Mouse (Mus musculus): Measurements from ENCODE around the gene Atg5.

Atg5 gene

GRCm38 (mm10) chr10:44355216-44355615, 87.1 kb downstream of the Atg5 start:
- DNase-seq: no peak

DNA sequence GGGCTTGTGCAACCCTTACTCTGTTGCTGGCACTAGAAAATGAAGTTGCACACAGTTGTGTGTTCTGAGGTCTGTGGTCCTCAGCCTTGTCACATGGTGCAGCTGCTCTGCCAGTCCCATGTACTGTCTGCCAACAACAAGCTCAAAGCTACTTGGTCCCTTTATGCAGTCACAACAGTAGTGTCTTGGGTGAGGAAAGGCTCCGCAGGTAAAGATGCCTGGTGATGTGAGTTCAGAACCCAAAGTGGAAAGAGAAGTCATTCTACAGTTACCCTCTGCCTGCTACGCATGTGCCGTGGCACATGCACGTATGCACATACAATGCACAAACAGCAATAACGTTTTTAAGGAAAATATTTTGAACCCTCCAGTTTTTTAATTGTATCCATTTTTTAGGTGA, 88.5 kb downstream of the Atg5 start:
- no peak for DNase-seq

GRCm38 (mm10) chr10:44357316-44357715, 89.2 kb downstream of the Atg5 start:
- no peak for DNase-seq

DNA sequence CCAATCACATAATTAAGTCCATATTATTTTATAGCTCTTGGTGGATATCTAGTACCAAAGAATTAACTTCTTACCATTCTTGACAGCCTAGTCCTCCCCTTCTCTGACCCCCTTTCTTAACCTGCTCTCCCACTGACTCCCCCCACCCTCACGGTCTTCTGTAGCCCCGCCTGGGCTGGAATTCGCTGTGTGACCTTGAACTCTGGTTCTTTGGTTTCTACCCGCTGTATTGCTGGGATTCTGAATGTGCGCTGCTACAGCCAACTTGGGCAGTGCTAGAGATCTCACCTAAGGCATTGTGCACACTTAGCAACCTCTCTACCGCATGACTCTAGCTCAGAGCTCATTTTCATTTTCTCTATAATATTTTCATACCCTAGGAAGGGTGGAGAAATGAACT, 90.7 kb downstream of the Atg5 start:
- DNase-seq: no peak

DNA sequence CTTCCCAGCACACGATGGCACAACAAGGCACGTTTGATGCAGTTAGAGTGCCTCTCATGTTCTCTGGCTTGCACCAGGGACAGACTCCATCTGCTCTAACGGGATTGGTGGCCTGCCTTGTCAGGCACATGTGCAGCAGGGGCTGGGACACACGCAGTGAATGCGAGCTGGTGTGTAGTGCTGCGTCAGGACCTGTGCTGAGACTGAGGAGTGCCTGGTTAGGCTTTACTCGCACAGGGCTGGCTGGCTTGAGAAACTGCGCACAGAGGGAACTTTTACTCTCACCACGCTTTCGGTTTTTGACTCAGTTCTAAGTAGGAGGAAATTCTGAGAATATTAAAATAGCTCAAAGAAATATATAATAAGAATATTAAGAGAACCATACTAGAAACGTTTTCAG, 92.5 kb downstream of the Atg5 start:
- no peak for DNase-seq

DNA sequence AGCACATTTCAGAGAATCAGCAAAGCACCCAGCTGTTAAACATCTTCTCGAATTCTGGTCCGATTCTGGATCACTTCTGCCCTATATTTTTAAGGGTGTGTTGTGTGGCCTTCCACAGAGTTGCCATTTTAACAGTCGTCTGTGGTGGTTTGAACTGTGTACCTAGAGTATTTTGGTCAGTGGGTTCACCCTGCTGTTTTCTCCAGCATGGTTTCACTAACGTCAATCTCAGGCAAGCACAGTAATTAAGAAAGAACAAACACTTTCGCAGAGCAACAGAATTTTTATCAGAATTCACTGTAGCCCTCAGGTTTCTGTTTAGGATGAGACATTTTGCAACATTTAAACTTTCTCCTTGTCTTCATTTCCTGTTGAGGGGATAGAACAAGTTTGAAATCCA, 94.3 kb downstream of the Atg5 start:
- no peak for DNase-seq

DNA sequence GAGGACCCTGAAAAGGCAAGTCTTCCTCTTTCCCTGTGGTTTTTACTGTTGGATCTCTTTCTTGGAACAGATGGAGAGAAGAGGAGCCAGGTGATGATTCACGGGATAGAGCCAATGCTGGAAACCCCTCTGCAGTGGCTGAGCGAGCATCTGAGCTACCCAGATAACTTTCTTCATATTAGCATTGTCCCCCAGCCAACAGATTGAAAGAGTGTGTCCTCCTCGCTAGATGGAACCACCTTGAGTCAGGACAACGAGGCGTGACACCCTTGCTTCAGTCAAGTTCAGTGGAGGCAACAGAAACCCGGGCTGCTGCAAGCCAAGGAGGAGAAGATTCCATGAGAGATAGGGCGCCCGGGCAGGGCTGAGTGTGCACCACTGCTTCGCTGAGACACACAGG, 94.7 kb downstream of the Atg5 start:
- DNase-seq: peak; percentile 15

DNA sequence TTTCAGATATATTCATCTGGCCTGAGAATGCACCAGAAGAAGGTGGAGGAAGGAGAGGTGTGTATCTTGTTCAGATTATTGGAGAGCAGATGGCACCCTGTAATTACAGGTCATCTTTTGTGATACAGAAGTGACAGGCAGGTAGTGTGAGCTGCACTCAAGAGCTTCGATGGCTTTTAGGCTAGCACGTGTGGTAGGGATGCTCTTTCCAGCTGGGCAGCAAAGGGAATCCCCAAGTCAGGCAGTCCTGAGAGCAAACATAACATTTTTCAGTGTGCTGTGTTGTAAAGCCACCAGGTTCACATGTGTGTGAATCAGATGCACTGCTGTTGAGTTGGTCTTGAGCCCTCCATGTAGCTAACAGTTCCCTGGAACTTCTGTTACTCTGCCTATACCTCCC, 98.0 kb downstream of the Atg5 start:
- DNase-seq: no peak

- DNase-seq: no peak
These were observed 98.9 kb downstream of the Atg5 start for GRCm38 (mm10) chr10:44367043-44367442.

DNA sequence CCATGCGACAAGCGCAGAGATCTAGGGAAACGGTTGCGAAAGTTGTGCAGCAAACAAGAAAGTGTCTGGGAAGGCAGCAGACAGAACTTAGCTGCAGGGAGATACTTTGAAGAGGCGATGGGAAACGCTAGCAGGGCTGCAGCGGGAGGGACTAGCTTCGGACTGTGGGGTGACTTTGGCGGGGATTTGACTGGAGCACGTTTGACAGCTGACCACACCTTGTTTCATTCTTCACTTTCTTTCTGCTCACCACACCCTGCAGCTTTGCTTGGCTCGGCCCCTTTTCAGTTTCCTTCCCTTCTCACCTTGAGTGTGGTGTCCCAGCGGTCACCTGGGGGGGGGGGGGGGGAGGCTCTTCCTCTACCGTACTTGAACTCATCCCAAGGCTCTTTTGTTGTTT, 100.4 kb downstream of the Atg5 start:
- DNase-seq: no peak

DNA sequence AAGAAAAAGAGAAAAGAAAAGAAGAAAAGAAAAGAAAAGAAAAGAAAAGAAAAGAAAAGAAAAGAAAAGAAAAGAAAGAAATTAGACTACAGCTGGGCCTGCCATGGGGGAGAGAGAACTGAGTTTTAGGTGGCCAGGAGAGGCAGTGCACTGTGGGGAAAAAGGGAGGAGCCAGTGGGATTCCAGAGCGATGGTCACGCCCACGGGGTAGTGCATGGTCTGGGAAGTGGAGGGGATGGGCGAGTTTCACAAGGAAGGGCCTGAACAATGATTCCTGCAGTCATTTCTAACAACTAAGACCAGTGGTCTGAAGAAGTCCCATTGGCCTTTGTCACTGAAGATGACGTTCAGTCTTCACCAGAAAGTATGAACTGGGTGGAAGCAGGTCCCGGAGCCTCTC, 102.5 kb downstream of the Atg5 start:
- no peak for DNase-seq

DNA sequence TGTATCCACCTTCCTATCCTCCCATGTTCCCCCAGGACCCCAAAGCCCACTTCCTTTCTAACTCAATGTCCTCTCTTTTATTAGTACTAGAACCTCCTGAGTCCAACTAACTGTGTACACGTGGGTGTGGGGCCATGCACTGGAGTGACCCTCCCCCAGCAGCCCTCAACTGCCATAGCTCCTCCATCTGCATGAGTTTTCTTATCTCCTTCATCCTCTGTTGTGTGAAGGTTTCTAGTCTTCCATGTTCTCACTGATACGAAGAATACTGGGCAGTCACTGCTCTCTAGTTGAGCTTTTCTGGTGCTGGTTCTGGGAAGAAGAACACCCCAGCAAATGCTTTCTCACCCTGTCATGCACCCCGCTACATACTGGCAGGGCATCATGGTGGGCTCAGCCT, 104.1 kb downstream of the Atg5 start:
- no peak for DNase-seq

- no peak for DNase-seq
These were observed 106.5 kb downstream of the Atg5 start for GRCm38 (mm10) chr10:44374678-44375077.

GRCm38 (mm10) chr10:44375501-44375900, 107.3 kb downstream of the Atg5 start:
- no peak for DNase-seq

DNA sequence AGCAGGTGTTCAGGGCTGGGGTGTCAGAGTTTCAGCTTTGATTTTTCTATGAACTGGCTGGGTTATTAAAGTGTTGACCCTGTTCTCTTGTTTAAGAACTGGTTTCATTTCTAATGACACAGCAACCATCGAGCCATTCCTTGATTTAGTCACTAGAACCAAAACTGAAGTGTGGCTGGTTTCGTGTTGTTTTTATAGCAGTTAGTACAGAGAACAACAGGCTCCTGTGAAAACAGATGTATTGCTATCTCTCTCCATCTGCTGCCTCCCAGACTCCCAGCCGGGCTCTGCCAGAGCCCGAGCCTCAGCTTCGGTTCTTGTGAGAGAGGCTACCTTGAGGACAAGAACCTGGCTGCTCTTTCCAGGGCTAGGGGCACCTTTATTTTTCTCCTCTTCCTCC, 109.7 kb downstream of the Atg5 start:
- peak; percentile 66 for DNase-seq

DNA sequence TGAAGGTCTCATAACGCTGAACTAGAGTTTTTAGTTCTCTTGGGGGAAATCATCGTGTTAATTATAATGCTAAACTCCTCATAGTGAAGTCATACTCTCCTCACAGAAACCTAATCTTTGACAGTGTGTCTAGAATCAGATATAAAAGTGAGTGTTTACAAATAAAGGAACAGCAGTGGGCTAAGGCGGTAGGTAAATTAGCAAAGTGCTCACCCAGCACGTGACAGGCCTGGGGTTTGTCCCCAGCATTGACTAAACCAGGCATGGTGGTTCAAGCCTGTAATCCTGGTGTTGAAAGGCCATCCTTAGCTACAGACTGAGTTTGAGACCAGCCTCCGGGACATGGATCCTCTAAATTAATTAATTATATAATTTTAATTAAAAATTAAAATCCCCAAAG, 110.2 kb downstream of the Atg5 start:
- no peak for DNase-seq

- peak; percentile 75 for DNase-seq
These were observed 112.5 kb downstream of the Atg5 start for GRCm38 (mm10) chr10:44380476-44381208.

DNA sequence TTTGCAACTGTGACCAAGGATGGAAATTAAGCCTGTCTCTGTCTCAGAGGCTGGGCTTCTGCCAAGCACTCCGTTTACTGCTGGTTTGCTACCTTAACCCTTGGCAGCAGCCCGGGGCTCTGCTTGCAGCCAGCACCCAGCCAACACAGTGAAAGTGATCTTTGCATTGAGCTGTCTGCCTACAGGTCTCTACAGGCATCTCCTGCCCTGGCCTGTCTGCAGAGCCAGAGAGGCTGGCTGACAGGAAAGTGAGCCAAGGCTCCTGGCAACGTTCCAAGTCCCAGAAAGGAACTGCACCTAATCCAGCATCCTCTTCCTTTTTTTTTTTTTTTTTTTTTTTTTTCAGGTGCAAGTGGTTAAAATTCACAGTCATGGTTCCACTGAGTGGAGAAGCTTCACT, 113.2 kb downstream of the Atg5 start:
- peak; percentile 44 for DNase-seq

- DNase-seq: no peak
These were observed 113.8 kb downstream of the Atg5 start for GRCm38 (mm10) chr10:44381948-44382347.

- no peak for DNase-seq
These were observed 115.1 kb downstream of the Atg5 start for GRCm38 (mm10) chr10:44383213-44383612.

DNA sequence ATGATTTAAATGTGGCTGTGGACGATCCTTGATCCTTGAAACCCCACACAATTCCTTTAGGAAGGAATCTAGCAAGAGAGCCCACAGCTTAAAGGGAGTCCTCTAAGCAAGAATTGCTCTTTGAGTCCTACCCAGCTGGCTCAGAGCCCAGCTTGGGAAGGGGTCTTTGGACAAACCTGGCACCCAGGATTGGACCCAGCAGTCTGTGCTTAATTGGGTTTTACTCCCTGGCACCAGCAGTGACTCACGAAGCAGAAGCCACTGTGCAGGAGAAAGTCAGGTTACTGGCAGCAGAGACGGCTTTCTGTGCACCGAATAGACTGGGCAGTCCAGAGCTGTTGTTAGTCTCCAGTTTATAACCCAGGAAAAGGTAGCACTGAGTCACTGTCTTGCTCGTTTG, 117.1 kb downstream of the Atg5 start:
- no peak for DNase-seq

DNA sequence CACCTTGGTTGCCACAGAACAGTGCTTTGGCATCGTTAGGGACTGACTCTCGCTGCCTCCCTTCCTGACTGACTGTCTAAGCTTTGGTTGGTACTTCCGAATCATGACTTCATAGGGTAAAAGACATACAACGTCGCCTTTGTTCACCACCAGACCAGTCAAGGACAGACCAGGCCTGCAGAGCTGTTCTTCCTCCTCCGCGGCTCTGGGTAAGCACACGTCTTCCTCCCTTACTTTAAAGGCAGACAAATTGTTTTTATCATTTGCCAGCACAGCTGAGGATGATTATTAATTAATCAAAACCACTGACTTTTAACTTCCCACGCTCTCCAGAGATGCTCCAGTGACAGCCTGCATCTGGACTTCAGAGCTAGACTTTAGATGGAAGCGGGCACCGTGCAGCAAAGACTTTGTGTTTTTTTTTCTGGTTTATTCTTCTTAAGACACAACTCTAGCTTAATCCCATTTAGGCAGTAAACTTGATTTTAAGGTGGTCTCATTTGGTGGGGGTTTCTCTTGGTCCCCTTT, 120.6 kb downstream of the Atg5 start:
- DNase-seq: no peak

- no peak for DNase-seq
These were observed 122.1 kb downstream of the Atg5 start for GRCm38 (mm10) chr10:44390286-44390685.

GRCm38 (mm10) chr10:44391509-44392290, 123.5 kb downstream of the Atg5 start:
- DNase-seq: no peak

Data from right cerebral cortex, adult 18-20 months (tissue).